In genomic region chr16:92890713-92891112, GRCm38 (mm10) we compare ENCODE assay signal across 17 mouse cellular contexts.
"Had no signal": no experiment of that assay in that cellular context is flagged by ENCODE, and none has a peak within 500 bp of the region (broad histone marks: within the 10 kb centered on the region; RNA-seq: fewer than 3 reads in every experiment).

No protein-coding gene starts in this region.

- H3K27ac ChIP-seq: kidney, embryonic 15.5 days; limb, embryonic 10.5 days; limb, embryonic 13.5 days; liver, embryonic 13.5 days had no signal

- H3K4me3 ChIP-seq: kidney, embryonic 15.5 days; limb, embryonic 10.5 days; limb, embryonic 13.5 days; liver, embryonic 13.5 days had no signal

- H3K27me3 ChIP-seq: liver, embryonic 13.5 days had no signal

- H3K36me3 ChIP-seq: kidney, embryonic 15.5 days; limb, embryonic 10.5 days; limb, embryonic 13.5 days; liver, embryonic 13.5 days had no signal

- H3K9me3 ChIP-seq: kidney, embryonic 15.5 days; limb, embryonic 10.5 days; limb, embryonic 13.5 days; liver, embryonic 13.5 days had no signal

- H3K4me1 ChIP-seq: limb, embryonic 13.5 days; liver, embryonic 13.5 days had no signal

- H3K9ac ChIP-seq: kidney, embryonic 15.5 days; limb, embryonic 13.5 days; liver, embryonic 13.5 days had no signal

- DNase-seq: kidney, postnatal 10 days; kidney, postnatal 36 days; layer of hippocampus, postnatal 36 days; liver; liver, embryonic 13.5 days; lung, adult 2 months; lung, postnatal 14 days; lung, postnatal 4 days; midbrain, embryonic 14.5 days; right cerebral cortex, adult 18-20 months; right cerebral cortex, postnatal 25 days; thymus, adult 18-20 months; thymus, postnatal 4 days had no signal

- H3K4me2 ChIP-seq: kidney, embryonic 15.5 days; limb, embryonic 13.5 days; liver, embryonic 13.5 days; midbrain, embryonic 11.5 days had no signal
